Mouse (Mus musculus): ENCODE data around the gene Chst13.

DNA sequence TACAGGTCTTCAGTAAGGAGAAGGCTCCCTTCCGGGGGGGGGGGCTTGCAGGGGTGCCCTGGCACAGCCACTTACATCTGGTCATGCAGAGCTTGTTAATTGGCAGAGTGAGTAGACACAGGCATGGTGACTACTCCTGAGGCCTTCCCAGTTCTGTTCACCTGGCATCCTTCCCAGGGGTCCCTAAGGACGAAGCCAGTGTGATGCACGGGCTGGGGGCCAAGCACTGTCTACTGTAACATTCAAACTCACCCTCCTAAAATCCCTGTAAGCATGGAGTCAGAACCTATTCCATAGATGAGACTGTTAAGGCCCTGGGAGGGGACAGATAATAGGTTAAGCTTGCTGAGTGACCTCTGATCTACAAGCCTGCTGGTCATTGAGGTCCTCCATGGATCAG lies 959 bp downstream of the Chst13 start:
- no peak for TF ChIP-seq EP300 (IDR thresholded peaks at IDR 0.05; ENCODE audit: insufficient read depth, low read depth, low read length)
- no peak for TF ChIP-seq POLR2A (IDR thresholded peaks at IDR 0.05; ENCODE audit: insufficient read depth, low read length)

All from ES-Bruce4 (cell line).